ENCODE assay signal across 14 mouse cellular contexts in genomic region chr13:53634637-53635203, GRCm38 (mm10).
DNase-seq lines count a peak whose midpoint lies in the region; ATAC-seq and TF ChIP-seq lines count a peak whose summit lies in the region.
"Had no signal": no experiment of that assay in that cellular context is flagged by ENCODE, and none has a peak within 500 bp of the region (broad histone marks: within the 10 kb centered on the region; RNA-seq: fewer than 3 reads in every experiment).

No protein-coding gene starts in this region.

- H3K27me3 ChIP-seq in hindbrain, embryonic 13.5 days = 0 out of 2 replicates have a peak, but pooled peaks cover 3% of the 10 kb centered on the region
- H3K27me3 ChIP-seq in hindbrain, embryonic 11.5 days (ENCODE audit: control insufficient read depth, insufficient read depth, low read length) = no peaks in the 10 kb centered on the region
- H3K27me3 ChIP-seq in forebrain, postnatal 0 days (ENCODE audit: insufficient read depth, low read length) = no peaks in the 10 kb centered on the region
- peaks cover 22% of the 10 kb centered on the region; the same call in 1 of the 2 replicates for H3K27me3 ChIP-seq in limb, embryonic 10.5 days (ENCODE audit: low read depth, poor library complexity, severe bottlenecking)

- no peaks in the 10 kb centered on the region for H3K9me3 ChIP-seq in hindbrain, embryonic 13.5 days
- H3K9me3 ChIP-seq in hindbrain, embryonic 11.5 days (ENCODE audit: control insufficient read depth, low read length) = no peaks in the 10 kb centered on the region
- no peaks in the 10 kb centered on the region for H3K9me3 ChIP-seq in forebrain, postnatal 0 days (ENCODE audit: low read length)
- H3K9me3 ChIP-seq in limb, embryonic 10.5 days (replicated peaks) = no peaks in the 10 kb centered on the region

- DNase-seq in hindbrain, embryonic 11.5 days (ENCODE audit: low spot score) = no peak
- DNase-seq in forebrain, postnatal 0 days = no peak
- peak; percentile 45 for DNase-seq in limb, embryonic 10.5 days (ENCODE audit: low spot score)
- peak; percentile 74 for DNase-seq in retina, embryonic 14.5 days (ENCODE audit: low spot score)
- no peak for DNase-seq in thymus, postnatal 14 days
- no peak for DNase-seq in thymus, postnatal 0 days (ENCODE audit: low spot score)
- DNase-seq: adrenal gland, postnatal 25 days; heart, adult 2 months; kidney, adult 18-20 months; right cerebral cortex, postnatal 25 days had no signal

- 0 out of 2 replicates have a peak, but pooled peaks cover 4% of the 10 kb centered on the region for H3K4me1 ChIP-seq in hindbrain, embryonic 13.5 days (replicated peaks)
- no peaks in the 10 kb centered on the region for H3K4me1 ChIP-seq in hindbrain, embryonic 11.5 days (replicated peaks; ENCODE audit: control insufficient read depth, insufficient read depth, low read length)
- no peaks in the 10 kb centered on the region for H3K4me1 ChIP-seq in forebrain, postnatal 0 days (ENCODE audit: insufficient read depth)
- peaks cover 16% of the 10 kb centered on the region for H3K4me1 ChIP-seq in limb, embryonic 10.5 days

- TF ChIP-seq CTCF in forebrain, postnatal 0 days (IDR thresholded peaks at IDR 0.05; ENCODE audit: low read depth) = no peak

- ATAC-seq in hindbrain, embryonic 13.5 days (ENCODE audit: low FRiP score) = peak; percentile 71
- ATAC-seq in hindbrain, embryonic 11.5 days (ENCODE audit: low FRiP score) = no peak
- peak; percentile 12; the same call in 1 of the 2 replicates for ATAC-seq in forebrain, postnatal 0 days
- ATAC-seq: CD4-positive, CD25-positive, alpha-beta regulatory T cell, adult 4 months had no signal

- H3K4me3 ChIP-seq in hindbrain, embryonic 13.5 days = no peak overlapping the region
- H3K4me3 ChIP-seq in hindbrain, embryonic 11.5 days (ENCODE audit: low read depth, low read length) = no peak overlapping the region
- H3K4me3 ChIP-seq in forebrain, postnatal 0 days (ENCODE audit: low read depth, low read length) = no peak overlapping the region
- H3K4me3 ChIP-seq in limb, embryonic 10.5 days = no peak overlapping the region
- H3K4me3 ChIP-seq: heart, adult 2 months; left cerebral cortex, adult 2 months had no signal

- H3K36me3 ChIP-seq in hindbrain, embryonic 13.5 days = no peaks in the 10 kb centered on the region
- no peaks in the 10 kb centered on the region for H3K36me3 ChIP-seq in hindbrain, embryonic 11.5 days (ENCODE audit: control insufficient read depth, insufficient read depth, low read length)
- H3K36me3 ChIP-seq in forebrain, postnatal 0 days (ENCODE audit: insufficient read depth) = no peaks in the 10 kb centered on the region
- H3K36me3 ChIP-seq in limb, embryonic 10.5 days = no peaks in the 10 kb centered on the region

- H3K9ac ChIP-seq in hindbrain, embryonic 13.5 days = no peak overlapping the region
- H3K9ac ChIP-seq in hindbrain, embryonic 11.5 days (ENCODE audit: low read depth, low read length) = no peak overlapping the region
- no peak overlapping the region for H3K9ac ChIP-seq in forebrain, postnatal 0 days

- H3K4me2 ChIP-seq in hindbrain, embryonic 13.5 days = no peak overlapping the region
- no peak overlapping the region for H3K4me2 ChIP-seq in hindbrain, embryonic 11.5 days (replicated peaks; ENCODE audit: low read depth, low read length)
- no peak overlapping the region for H3K4me2 ChIP-seq in forebrain, postnatal 0 days (ENCODE audit: low read depth)
- H3K4me2 ChIP-seq: liver, embryonic 11.5 days had no signal

- WGBS in hindbrain, embryonic 13.5 days = 48% methylated on average over 9 of the region's 9 CpGs
- WGBS in hindbrain, embryonic 11.5 days = 80% methylated on average over 9 of the region's 9 CpGs
- 18% methylated on average over 9 of the region's 9 CpGs for WGBS in forebrain, postnatal 0 days
- 35% methylated on average over 9 of the region's 9 CpGs for WGBS in limb, embryonic 10.5 days

- H3K27ac ChIP-seq in hindbrain, embryonic 13.5 days = no peak overlapping the region
- no peak overlapping the region for H3K27ac ChIP-seq in hindbrain, embryonic 11.5 days (ENCODE audit: low read depth, low read length)
- H3K27ac ChIP-seq in forebrain, postnatal 0 days (ENCODE audit: low read depth, low read length) = no peak overlapping the region
- H3K27ac ChIP-seq in limb, embryonic 10.5 days = no peak overlapping the region
- H3K27ac ChIP-seq: heart, adult 2 months; left cerebral cortex, adult 2 months had no signal

Comparison
In these comparisons a context has a peak if more than half of its experiments do, and no peak if none do; other contexts are left out.
1. DNase-seq: peak in limb, embryonic 10.5 days (single experiment) and retina, embryonic 14.5 days (single experiment); none in hindbrain, embryonic 11.5 days (single experiment), forebrain, postnatal 0 days (single experiment), thymus, postnatal 14 days (single experiment) and thymus, postnatal 0 days (single experiment).